Mouse (Mus musculus) ES-E14 (cell line): ENCODE measurements around the gene Tgif2. TPM values are rescaled to one million over a fixed set of nuclear protein-coding genes. Genes with fewer than 3 reads are reported as not detected.
"Not testable (repeated sequence)": the region's sequence is repeated elsewhere in the genome, so short reads cannot be mapped to it uniquely, and the experiment has no call there.

Source experiments
- DNase-seq: peaks from one replicate; pipeline ENCODE4 v3.0.0-alpha.2; 2013; ENCODE audit warnings: low read depth, low spot score
- H3K27ac ChIP-seq: 2 replicates; pipeline ENCODE4 v1.5.1; 2012; ENCODE audit warnings: low read depth, mild to moderate bottlenecking, low read length, moderate library complexity, mixed read lengths; ENCODE audit not compliant: poor library complexity, insufficient read depth, severe bottlenecking
- H3K36me3 ChIP-seq: 2 replicates; pipeline ENCODE4 v1.6.1; 2012; ENCODE audit warnings: mild to moderate bottlenecking, low read length, moderate library complexity, mixed read lengths; ENCODE audit not compliant: control insufficient read depth, poor library complexity, insufficient read depth, severe bottlenecking
- H3K4me1 ChIP-seq, 2 experiments: fragments of 150-350 bp in 1 of 2; sonication (generic) in 1 of 2; 2 replicates each; pipeline ENCODE4 v1.6.1; 2012; ENCODE audit warnings: low read length in 2 of 2, mild to moderate bottlenecking in 1 of 2, mixed read lengths in 1 of 2; ENCODE audit not compliant: control insufficient read depth in 2 of 2, insufficient read depth in 2 of 2, poor library complexity in 1 of 2
- H3K4me3 ChIP-seq, 2 experiments: fragments of 150-350 bp in 1 of 2; sonication (generic) in 1 of 2; 2 replicates each; pipeline ENCODE4 v1.5.1; 2012; ENCODE audit warnings: low read length in 2 of 2, low read depth in 1 of 2, mild to moderate bottlenecking in 1 of 2, mixed read lengths in 1 of 2; ENCODE audit not compliant: insufficient read depth in 1 of 2, poor library complexity in 1 of 2, severe bottlenecking in 1 of 2
- H3K9ac ChIP-seq: 2 replicates; pipeline ENCODE4 v1.6.1; 2012; ENCODE audit warnings: low read depth, mild to moderate bottlenecking, low read length, mixed read lengths; ENCODE audit not compliant: poor library complexity, insufficient read depth, severe bottlenecking
- H3K9me3 ChIP-seq: fragments of 150-350 bp; sonication (generic); 2 replicates; pipeline ENCODE4 v1.6.1; 2012; ENCODE audit warnings: low read depth, mild to moderate bottlenecking, low read length; ENCODE audit not compliant: control insufficient read depth, insufficient read depth
- CHD2 ChIP-seq: IDR thresholded peaks from 2 replicates; pipeline ENCODE4 v1.6.1; 2014; ENCODE audit warnings: mild to moderate bottlenecking, low read depth, low read length, inconsistent platforms
- HCFC1 ChIP-seq: IDR thresholded peaks from 2 replicates; pipeline ENCODE4 v1.6.1; 2012; ENCODE audit warnings: low read length, inconsistent platforms, borderline replicate concordance; ENCODE audit not compliant: insufficient read depth
- MAFK ChIP-seq: IDR thresholded peaks from 2 replicates; pipeline ENCODE4 v1.6.1; 2014; ENCODE audit warnings: mild to moderate bottlenecking, low read depth, low read length, inconsistent platforms; ENCODE audit not compliant: insufficient read depth
- ZC3H11A ChIP-seq: IDR thresholded peaks from 2 replicates; pipeline ENCODE4 v1.6.1; 2012; ENCODE audit warnings: low read depth, mild to moderate bottlenecking, inconsistent platforms, low read length, borderline replicate concordance
- ZNF384 ChIP-seq: IDR thresholded peaks from 2 replicates; pipeline ENCODE4 v1.6.1; 2012; ENCODE audit warnings: low read depth, low read length, inconsistent platforms
- in situ Hi-C, 2 experiments: fragments of 600-800 bp; cut with MboI; formaldehyde crosslinking; loops; one replicate each; pipeline ENCODE4 v1.15.1; 2025; ENCODE audit warnings: low sequenced_read_pairs in 2 of 2, inconsistent platforms in 1 of 2; ENCODE audit not compliant: unreplicated experiment in 2 of 2
- total RNA-seq: library from RNA; depleted of rRNA; stranded (reverse); fragments of 300-350 nt; gene quantifications from 2 replicates; pipeline ENCODE4 v1.2.3, GENCODE M21; 2012; rRNA removed

The Tgif2 gene
- total RNA-seq, result 32.2 and 35.5 TPM in 2 replicates

- peak; percentile 41; the same call in 1 of the 2 replicates for TF ChIP-seq HCFC1
- no peak for TF ChIP-seq ZNF384
- Histone ChIP-seq H3K9me3 (no peaks in the 10 kb centered on the region), H3K9ac (peak within 1 kb of the TSS; percentile 91), H3K4me3 (peak within 1 kb of the TSS; percentile 93 to 98), H3K36me3 (peaks cover 27% of the 10 kb centered on the region), H3K27ac (peak within 1 kb of the TSS; percentile 95), H3K4me1 (peaks cover 6 to 15% of the 10 kb centered on the region in 2 experiments; a peak in 3 of 4 replicates)
- in situ Hi-C loops, result no loop called here
- peak; percentile 98 for DNase-seq
Observed at GRCm38 (mm10) chr2:156839319-156840191, at the start of gene Tgif2. Gene Tgif2 (plus strand): TSS chr2:156840007.

- H3K27ac ChIP-seq, result no peak overlapping the region
- H3K4me3 ChIP-seq, result no peak overlapping the region
- H3K36me3 ChIP-seq, result no peaks in the 10 kb centered on the region
- H3K9me3 ChIP-seq, result no peaks in the 10 kb centered on the region
- in situ Hi-C loops, result no loop called here
- no peak for DNase-seq
- H3K9ac ChIP-seq, result no peak overlapping the region
- no peak for TF ChIP-seq ZC3H11A
- TF ChIP-seq CHD2, result no peak
- TF ChIP-seq ZNF384, result no peak
- TF ChIP-seq HCFC1, result no peak
- no peak for TF ChIP-seq MAFK
- no peaks in the 10 kb centered on the region; a peak in 1 of 4 replicates for H3K4me1 ChIP-seq
Observed at GRCm38 (mm10) chr2:156798516-156798915, 41.3 kb upstream of the Tgif2 start.

GRCm38 (mm10) chr2:156801045-156801444 is 38.8 kb upstream of the Tgif2 start:
- no peak for DNase-seq
- in situ Hi-C loops, result no loop called here

GRCm38 (mm10) chr2:156802116-156802515 is 37.7 kb upstream of the Tgif2 start:
- H3K27ac ChIP-seq, H3K36me3 ChIP-seq, DNase-seq, H3K9ac ChIP-seq, H3K9me3 ChIP-seq, H3K4me1 ChIP-seq, in situ Hi-C loops, H3K4me3 ChIP-seq: not testable (repeated sequence)

More at GRCm38 (mm10) chr2:156801045-156801444, 38.8 kb upstream of the Tgif2 start:
- no peaks in the 10 kb centered on the region; a peak in 1 of 4 replicates for H3K4me1 ChIP-seq
- no peak for TF ChIP-seq MAFK
- no peak for TF ChIP-seq ZC3H11A
- no peak for TF ChIP-seq CHD2
- TF ChIP-seq ZNF384, result no peak
- no peak for TF ChIP-seq HCFC1
- H3K4me3 ChIP-seq, result no peak overlapping the region
- no peaks in the 10 kb centered on the region for H3K36me3 ChIP-seq
- H3K9ac ChIP-seq, result no peak overlapping the region
- no peak overlapping the region for H3K27ac ChIP-seq
- no peaks in the 10 kb centered on the region for H3K9me3 ChIP-seq
